Mouse (Mus musculus) natural killer cell, adult 2 months (primary cell): ENCODE data around the gene Siglecf.

ENCODE experiments used
- DNase-seq, 2 experiments: peaks; one replicate each; pipeline ENCODE4 v3.0.0; 2022; ENCODE audit warnings: low spot score in 2 of 2

The Siglecf gene

DNA sequence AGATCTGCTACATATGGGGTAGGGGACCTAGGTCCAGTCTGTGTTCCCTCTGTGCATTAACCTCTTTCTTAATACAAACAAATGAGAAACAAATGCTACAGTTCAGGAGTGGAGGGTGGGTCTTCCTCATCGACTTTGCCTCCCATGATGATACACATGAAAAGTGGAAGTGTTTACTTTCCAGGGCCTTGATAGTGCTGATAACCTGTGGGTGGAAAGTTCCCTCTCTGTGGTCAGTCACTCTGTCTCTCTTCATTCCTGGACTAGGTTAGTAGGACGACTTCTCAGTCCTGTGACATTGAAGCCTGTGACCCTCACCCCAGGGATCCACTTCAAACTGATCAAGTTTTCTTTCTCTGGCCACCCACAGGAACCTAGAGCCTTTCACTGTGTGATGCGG, at the start of gene Siglecf:
Siglecf (plus strand) TSS at position 188 of the 400 bp plus-strand sequence.
- DNase-seq = no peak

DNA sequence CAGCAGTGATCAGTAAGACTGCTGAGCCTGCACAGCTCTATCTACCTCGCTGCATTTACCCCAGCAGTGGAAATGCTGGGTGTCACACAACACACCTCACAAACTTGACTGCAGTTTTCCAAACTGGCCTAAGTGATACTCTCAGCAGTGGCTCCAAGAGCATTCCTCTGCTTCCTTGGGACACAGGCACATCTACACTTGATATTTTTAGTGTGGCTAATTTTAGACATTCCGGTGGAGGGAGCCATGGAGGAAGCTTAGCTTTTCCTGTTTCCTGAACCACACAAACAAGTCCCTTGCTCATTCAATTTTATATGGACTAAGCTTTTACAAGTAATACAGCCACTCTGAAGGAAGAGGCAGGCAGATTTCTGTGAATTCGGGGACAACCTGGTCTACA, 45.9 kb upstream of the Siglecf start:
- DNase-seq = no peak

DNA sequence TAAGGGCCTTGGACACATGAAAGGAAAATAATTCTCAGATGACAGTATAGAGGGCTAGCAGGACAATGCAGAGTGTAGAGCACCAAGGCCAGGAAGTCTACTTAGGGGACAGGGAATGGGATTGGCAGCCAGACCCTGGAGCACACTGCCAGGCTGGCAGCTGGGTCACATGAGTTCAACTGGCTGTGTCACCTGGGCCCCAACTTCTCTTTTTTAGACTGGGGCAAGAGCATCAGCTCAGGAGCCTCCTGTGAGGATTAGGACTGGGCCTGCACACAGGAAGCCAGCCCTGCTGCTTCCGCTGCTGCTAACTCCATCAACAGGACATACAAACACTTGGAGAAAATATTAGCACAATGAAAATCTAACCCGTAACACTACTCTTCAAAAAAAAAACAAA, 42.1 kb upstream of the Siglecf start:
- no peak for DNase-seq

DNA sequence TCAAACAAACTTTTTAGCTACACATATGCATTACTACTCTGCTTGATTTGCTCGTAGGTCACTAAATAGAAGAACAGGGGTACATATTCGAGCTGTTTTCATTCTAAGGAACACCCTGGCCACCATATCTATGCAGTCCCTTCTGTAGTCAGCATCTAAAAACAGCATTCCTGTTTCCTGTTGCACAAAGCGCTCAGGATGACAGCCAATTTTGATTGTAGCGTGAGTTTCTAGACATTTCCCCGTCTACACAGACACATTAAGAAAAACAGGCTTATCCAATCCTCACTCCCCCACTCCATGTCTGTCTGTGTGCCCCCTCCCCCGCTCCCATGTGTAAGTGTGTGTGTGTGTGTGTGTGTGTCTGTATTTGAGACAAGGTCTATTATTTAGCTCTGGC, 39.5 kb upstream of the Siglecf start:
- no peak for DNase-seq

DNA sequence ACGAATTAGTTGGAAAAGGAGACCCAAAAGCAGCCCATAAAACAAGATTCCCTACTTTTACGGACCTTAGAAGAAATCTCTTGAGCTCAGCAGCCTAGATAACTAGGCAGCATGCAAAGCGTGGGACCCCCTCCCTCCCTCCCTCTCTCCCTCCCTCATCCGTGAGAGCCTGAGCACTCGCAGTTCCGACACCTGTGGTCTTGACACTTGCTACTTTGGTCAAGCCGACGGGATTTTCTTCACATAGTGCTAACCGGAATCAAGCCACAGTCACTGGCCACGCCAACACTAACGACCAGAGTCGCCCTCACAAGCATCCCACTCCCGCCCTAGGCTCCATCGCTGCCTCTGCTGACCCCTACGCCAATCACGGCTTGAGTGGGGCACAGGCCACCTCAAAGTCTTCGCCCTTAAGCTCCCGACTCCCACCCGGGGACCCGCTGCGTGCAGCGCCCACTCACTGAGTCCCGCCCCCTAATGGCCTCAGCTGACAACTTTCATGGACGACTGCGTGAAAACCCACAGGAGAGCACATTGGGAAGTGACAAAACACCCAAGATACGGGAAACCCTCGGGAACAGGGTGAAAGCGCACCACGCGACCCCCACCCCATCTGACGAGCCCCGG, 38.6 kb upstream of the Siglecf start:
- no peak for DNase-seq

DNA sequence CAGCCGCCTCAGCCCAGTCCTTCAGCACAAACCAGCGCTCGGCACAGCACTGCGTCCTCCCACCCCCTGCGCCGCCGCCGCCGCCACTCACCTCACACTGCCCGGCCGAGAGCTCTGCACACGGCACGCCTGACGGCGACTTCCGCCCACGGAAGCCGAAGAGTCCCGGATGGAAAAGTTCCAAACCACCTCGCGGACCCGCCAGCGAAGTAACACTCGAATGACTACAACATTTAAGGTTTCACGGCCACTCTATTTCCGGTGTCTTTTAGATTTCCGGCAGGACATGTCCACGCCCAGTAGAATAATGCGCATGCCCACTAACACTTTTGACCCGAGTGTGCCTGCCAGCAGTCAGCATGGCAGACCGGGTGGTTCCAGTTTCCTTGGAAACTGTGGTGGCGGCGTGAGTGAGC, 38.1 kb upstream of the Siglecf start, which contains the start of gene Zfp715:
Zfp715 (minus strand) TSS at position 282 of the 416 bp plus-strand sequence.
- peak; percentile 93 to 96 for DNase-seq

DNA sequence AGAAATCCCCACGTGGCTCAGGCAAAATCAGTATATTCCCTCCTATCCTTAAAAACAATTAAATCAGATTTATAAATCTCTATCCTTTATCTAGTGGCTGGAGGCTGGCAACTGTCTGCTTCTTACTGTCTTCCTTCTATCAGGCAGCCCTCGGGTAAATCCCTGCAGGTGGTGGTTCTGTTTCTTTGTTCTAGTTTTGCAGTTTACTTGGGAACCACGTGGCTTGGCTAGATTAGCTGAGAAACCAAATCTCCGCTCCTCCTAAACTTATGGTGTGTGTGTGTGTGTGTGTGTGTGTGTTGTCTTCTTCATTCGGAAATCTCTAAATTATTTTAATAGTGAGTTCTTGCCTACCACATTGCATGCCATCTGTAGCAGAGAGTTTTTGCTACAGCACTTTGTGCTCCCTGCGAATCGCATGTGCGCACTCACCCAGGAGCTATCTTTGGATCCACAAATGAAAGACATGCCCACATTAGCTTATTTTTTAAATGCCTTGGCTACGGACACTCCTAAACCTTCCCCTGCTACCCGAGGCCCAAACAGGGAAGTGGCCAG, 24.8 kb upstream of the Siglecf start:
- no peak for DNase-seq

DNA sequence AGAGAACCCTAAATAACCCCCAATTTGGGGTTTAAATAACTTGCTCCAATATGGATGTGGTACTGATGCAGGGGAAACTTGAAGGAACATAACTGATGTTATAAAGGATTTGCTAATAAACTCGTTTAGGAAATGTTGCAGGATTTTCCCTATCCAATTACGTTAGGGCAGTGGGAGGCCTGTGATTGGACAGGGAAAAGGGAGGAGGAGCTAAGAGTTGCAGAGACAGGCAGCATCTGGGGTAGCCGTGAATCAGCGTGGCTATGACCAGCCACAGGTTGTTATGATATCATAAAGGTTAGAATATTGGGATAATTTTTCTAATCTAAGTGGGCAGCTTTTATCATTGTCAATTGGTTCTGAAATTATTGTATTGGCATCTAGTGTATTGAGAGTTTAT, 23.0 kb upstream of the Siglecf start:
- no peak for DNase-seq

DNA sequence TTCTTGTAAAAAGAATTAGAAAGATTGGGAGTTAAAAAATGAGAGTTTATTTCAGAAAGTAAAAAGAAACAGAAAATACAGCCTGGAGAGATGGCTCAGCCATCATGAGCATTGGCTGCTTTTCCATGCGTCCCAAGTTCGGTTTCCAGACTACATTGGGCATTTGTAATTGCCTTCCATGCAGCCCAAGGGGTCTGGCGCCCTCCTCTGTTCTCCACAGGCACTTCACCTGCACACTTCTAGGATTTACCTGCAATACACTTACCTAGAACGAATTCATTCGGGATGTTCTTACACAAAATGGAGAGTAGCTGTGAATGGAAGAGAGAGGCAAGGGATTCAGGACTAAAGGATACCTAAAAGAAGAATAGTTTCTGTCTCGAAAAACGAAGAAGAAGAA, 17.9 kb upstream of the Siglecf start:
- DNase-seq = no peak

DNA sequence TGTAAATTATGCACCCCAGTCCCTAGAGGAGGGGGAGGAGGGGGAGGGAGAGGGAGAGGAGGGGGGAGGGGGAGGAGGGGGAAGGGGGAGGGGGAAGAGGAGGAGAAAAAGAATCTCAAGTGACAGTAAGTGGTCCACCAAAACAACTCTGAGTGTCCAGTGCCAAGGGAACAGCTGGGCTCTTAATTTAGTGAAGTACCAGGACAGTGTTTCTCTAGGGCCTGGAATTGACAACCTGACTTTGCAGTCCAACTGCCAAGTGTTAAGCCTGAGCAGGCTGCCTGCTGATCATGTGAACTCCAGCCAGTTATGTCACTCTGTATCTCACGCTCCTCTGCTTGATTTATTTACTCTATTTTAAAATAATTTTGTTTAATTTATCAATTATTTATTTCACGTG, 17.2 kb upstream of the Siglecf start:
- DNase-seq = no peak

DNA sequence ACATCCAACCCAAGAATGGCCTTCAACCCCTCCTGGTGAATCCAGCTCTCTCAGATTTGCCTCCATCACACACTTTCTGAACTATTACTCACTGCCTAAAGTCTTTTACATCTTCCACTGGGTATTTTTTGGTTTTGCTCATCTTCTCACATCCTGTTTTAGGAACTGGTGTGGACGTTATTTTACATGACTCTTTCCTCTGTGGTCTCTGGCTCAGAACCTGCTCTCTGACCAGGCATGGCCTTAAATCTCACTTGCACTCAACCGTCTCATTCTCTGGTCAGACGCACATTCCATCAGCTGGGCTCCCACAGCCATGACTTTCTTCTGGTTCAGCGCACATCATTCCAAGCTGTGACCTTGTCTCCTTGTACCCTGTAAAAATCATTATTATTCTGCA, 10.4 kb upstream of the Siglecf start:
- no peak for DNase-seq

DNA sequence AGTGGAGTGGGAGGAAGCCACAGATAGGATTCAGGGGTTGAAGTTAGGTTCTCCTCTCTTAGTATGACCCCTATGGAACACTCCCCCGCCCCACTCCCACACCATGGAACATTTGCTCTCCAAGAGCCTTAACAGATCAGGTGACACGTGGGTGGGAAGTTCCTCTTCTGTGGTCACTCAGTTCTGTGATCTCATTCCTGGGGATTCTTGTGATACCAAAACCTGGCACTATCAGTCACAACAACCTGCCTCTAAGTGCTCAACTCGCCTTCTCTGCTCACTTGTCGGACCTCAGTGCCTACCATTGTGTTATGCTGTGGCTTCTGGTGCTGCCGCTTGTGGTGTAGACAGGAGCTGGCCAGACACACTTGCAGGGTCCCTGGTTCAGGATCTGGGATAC, 8.0 kb upstream of the Siglecf start:
- DNase-seq = no peak

DNA sequence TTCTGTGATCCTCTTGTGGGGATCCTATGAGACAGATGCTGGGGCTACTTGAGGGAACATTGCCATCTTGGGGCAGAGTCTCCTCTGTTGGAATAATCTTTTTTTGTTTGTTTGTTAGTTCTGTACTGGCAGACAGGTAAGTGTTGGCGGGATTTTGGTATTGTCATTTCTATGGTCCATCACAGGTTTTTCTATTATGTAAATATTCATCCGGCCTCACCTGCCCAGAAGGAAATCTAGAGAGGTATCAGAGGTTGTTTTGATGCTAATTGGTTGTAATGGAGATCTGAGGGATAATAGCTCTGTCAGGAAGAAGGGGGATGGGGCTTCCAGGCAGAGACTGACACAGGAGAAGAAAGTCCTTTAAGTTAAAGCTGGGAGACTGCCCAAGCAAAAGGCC, 7.1 kb upstream of the Siglecf start:
- no peak for DNase-seq

DNA sequence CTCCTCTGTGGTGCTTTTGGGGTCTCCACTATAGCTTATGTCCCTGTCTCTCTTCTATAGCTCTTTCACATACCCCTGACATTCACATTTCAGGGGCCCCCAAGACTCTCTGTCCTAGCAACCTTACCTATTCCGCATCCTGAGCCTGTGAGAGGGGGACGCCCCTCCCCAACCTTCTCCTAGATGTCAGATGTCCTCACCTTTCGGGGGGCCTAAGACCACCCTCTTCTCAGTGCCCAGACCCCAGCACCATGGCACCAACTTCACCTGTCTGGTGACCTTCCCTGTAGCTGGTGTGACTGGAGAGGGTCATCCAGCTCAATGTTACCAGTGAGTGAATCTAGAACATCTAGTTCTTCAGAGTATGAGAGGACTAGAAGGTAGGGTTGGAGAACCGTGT, 6.7 kb upstream of the Siglecf start:
- no peak for DNase-seq

DNA sequence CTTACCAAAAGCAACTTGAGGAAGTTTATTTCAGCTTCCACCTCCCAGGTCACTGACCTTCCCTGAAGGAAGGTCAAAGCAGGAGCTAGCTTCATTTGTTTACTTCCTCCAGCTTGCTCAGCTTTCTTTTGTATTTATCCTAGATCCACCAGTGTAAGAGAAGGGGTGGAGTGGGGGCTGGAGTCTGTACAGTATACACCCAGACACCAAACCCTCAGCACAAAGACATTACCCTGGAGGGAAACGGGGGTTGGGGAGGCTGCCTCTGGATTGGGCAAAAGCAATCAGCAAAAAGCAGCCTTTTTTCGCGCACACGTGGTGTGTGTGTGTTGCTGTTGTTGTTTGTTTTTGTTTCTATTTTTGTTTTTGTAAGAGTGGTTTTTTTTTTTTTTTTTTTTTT, 5.0 kb upstream of the Siglecf start:
- DNase-seq = no peak

DNA sequence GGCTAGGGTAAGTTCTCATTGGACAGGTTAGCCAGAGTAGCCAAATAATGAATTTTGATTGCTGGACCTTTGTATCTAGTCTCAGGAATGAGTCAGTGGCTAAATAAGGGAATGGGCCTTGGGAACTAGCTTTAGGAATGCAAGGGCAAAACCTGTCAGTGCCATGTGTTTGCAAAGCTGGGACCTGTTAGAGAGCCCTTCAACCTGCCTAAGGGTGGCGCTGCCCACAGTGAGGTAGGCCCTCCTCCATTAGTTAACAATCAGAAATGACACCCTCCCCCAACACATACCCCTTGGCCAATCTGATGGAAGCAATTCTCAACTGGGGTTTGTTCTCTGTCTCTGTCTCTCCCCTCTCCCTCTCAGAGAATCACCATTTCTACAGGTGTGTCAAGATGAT, 4.6 kb upstream of the Siglecf start:
- no peak for DNase-seq

DNA sequence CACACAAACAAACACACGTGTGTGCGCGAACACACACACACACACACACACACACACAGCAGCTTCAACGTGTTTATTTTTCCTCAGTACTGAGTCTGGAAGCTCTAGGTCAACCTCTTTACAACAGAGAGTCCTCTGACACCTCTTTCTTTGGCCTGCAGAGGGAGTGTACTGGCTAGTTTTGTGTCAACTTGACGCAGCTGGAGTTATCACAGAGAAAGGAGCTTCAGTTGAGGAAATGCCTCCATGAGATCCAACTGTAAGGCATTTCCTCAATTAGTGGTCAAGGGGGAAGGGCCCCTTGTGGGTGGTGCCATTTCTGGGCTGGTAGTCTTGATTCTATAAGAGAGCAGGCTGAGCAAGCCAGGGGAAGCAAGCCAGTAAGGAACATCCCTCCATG, 1.5 kb upstream of the Siglecf start:
- DNase-seq = peak in 1 of 2 experiments; percentile 16

DNA sequence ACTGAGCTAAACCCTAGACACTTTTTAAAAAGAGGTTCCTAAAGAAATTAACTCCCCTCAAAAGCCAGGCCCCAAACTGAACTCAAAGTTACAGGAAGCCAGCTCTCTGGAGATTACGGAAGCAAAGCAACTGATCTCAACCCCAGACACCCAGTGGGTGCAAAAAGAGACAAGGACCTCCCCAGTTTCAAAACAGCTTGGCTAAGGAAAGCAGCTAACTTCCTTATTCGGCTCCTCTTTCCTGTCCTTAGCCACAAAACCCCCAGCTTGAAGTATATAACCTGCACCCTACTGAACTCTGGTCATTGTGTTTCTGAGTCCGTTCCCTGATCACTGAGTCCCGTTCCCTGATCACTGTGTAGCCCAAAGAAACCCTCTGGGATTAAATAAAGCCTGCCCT, 2.0 kb downstream of the Siglecf start:
- DNase-seq = no peak

DNA sequence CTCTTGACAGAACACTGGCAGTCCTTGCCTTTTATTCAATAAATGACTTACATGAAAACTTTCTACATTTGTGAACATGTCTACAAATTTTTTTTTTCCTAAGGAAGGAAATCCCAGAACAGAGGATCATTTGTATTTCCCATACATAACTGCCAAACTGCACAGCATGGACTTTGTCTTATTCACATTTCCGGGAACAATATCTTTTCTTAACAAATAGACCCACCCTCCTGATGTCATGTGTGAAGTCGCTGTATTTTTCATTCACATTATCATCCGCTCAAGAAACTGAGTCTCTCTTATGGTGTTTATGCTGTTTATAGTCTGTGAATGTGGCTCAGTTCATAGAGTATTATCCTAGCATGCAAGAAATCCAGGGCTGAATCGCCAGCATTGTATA, 2.6 kb downstream of the Siglecf start:
- no peak for DNase-seq

DNA sequence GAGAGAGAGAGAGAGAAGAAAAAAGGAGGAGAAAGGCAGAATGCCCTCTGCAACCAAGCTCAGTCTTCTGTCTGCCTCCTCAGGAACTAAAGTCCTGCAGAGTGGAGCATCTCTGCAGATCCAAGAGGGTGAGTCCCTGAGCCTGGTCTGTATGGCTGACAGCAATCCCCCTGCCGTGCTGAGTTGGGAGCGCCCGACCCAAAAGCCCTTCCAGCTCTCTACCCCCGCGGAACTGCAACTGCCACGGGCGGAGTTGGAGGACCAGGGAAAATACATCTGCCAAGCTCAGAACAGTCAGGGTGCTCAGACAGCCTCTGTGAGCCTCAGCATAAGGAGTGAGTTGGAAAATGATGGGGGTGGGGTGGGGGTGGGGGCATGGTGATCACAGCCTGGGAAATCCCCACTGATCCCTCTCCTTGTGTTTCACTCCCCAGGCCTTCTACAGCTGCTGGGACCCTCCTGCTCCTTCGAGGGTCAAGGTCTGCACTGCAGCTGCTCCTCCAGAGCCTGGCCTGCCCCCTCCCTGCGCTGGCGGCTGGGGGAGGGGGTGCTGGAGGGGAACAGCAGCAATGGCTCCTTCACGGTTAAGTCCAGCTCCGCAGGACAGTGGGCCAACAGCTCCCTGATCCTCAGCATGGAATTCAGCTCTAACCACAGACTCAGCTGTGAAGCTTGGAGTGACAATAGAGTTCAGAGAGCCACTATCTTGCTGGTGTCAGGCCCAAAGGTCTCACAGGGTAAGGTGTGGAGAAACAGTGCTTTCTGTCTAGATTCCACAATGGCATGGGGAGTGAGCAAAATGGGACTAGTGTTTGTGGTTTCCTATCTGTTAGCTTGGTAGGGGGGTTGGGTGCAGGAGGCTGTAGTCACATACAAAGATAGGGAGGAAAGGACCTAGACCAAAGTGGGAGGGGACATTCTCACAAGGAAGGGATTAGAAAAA, 4.0 kb downstream of the Siglecf start:
- no peak for DNase-seq

DNA sequence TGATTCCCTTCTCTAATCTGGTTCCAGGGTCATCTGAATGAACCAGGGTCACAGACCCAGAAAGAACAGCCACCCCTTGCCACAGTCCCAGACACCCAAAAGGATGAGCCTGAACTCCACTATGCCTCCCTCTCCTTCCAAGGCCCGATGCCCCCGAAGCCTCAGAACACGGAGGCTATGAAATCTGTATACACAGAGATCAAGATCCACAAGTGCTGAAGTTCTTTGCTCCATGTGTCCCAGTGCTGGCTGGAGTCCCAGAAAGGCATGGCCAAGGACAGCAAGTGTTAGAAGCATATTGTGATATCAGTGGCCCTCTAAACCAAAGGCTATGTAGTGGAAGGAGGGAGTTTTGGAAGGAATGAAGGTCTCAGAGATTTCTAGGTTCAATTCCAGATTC, 7.4 kb downstream of the Siglecf start:
- no peak for DNase-seq

DNA sequence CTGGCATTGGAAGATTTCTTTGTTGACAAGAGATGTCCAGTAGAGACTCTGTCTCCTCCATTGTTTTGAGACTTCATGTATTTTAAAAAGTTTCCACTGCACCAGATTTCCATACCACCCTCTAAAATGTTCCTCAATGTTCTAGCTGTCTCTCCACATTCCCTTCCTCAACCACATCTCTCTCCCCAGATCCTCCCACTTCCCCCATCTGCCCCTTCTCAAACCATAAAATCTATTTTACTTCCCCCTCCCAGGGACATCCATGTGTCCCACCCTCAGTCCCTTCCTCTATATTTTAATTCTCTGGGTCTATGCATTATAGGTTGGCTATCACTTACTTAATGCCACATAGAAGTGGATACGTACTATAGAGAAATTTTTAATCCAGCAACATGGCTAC, 10.3 kb downstream of the Siglecf start:
- DNase-seq = no peak

DNA sequence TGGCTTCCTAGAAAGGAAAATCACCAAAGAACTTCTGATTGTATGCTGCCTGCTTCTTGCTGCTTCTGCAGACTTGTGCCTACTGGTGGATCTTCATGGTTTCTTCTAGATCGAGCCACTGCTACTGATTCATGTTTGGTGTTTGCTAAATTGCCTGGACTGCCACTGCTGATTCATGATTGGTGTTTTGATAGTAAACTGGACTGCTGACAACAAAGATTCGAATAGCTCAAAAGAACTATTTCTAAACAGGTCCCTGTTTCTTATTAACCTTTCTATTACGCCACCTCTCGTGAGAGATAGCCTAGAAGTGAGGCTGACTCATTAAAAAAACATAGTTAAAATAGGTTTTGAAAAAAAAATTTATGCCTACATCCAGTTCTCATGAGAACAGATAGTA, 10.9 kb downstream of the Siglecf start:
- no peak for DNase-seq
